Mouse (Mus musculus): ENCODE measurements around the gene Gpnmb. TPM values are rescaled to one million over a fixed set of nuclear protein-coding genes. Genes with fewer than 3 reads are reported as not detected.

The Gpnmb gene
- total RNA-seq, 4 experiments from 2014 or later, result 2.5 to 25.6 (median 6.0) TPM

- no peak for DNase-seq (ENCODE audit: low spot score in 2 of 2)
Measured at GRCm38 (mm10) chr6:49028708-49029107, 7.6 kb upstream of the Gpnmb start.

DNA sequence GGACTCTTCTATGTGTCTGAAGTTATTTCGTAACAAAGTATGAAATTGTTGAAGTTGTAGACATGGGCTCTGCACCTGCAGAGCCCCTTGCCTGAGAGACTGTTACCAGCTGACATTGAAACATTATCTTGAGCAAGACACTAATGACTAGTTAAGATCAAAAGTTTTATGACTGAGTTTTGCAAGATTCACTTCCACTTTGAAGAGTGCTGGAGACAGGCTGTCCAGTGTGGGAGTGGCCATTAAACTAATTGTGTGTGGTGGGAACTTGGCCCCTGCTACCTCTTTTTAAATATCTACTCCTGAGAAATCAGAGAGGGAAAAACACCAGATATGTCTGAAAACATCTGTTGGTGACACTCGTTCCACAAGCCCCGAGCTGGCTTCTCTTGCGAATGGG is 5.1 kb upstream of the Gpnmb start:
- no peak for DNase-seq (ENCODE audit: low spot score in 2 of 2)

DNA sequence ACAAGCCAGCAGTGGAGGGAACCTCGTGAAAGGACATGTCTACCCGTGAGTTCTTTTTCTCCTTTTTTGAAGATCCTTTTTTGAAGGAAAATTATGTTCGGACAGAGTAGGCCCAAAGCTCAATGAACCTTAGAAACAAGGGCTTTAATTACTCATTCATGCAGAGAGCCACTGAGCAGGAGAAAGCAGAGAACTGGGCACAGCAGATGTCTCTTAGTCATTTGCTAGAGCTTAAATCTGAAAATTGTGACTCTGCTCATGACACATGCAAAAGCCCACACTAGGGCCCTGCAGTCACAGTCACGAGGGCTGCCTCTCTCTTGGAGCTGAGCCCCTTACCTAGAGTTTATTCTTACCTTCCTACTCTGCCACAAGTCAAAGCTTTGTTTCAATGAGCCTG is 3.6 kb upstream of the Gpnmb start:
- DNase-seq (ENCODE audit: low spot score in 2 of 2), result peak in 1 of 2 experiments; percentile 18

DNA sequence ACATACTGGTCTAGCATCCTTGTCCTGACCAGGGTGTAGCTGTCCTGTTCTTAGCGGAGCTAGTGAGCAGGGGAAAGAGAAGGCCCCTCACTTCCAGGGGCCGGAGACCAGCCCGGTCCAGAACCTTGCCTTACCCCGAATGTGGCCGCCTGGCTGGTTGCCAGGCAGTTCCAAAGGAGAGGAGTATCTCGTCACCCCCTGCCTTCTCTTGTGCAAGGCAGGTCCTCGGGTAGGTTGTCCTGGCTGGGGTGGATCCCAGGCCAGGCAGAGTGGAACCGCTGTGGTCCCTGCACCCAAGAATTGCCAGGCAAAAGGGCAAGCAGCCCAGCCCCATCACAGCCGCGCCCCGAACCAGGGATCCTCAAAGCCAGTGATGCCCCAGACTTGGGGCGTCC is 919 bp downstream of the Gpnmb start:
- DNase-seq (ENCODE audit: low spot score in 2 of 2), result no peak

DNA sequence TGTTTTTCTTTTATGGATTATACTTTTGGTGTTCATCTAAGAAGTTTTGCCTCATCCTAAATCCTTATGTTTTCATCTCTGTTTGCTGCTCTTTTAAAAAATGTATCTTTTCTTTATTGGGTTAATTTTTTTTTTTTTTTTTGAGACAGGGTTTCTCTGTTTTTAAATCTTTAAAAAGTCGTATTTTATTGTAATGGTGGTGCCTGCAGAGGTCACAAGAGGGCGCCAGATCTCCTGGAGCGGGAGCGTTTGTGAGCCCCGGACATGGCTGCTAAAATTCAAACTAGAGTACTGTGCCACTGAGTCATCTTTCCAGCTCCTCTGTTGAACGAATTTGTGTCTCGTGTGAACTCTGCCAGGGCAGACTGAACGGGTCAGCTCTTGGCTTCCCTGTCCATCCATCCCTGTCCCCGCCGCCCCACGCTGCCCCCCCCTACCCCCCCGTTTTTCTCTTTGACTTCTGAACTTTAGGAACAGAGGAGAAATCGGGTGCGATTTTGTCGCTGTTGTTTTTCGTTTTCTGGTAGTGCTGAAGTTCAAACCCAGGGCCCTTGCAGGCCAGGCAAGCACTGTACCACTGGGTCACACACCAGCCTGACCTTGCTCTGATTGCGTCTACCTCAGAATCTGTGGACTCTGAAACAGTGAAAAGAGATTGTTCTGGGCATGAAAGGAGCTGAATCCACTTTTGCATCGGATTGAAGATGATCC is 3.3 kb downstream of the Gpnmb start:
- peak in 1 of 2 experiments; percentile 12 for DNase-seq (ENCODE audit: low spot score in 2 of 2)

GRCm38 (mm10) chr6:49046502-49046901 is 10.2 kb downstream of the Gpnmb start:
- DNase-seq (ENCODE audit: low spot score in 2 of 2), result no peak

GRCm38 (mm10) chr6:49046976-49047375 is 10.6 kb downstream of the Gpnmb start:
- no peak for DNase-seq (ENCODE audit: low spot score in 2 of 2)

- DNase-seq (ENCODE audit: low spot score in 2 of 2), result no peak
Measured at GRCm38 (mm10) chr6:49047848-49048247, 11.5 kb downstream of the Gpnmb start.

DNA sequence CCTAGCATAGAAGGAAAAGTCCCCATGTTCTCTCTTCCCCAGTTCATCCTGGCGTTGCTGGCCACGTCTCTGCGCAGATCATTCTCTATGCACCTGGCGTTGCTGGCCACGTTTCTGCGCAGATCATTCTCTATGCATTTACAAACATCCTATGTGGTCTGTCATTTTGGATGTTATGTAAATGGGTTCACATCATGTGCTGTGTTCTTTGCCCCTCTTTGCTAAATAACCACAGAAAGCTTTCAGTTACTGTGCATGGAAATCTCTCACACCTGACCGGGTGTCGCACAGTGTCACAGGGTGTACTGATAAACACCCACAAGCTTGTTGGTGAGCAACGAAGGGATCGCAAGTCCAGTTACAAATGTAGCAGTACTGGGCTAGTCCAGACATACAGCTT is 12.0 kb downstream of the Gpnmb start:
- DNase-seq (ENCODE audit: low spot score in 2 of 2), result no peak

DNA sequence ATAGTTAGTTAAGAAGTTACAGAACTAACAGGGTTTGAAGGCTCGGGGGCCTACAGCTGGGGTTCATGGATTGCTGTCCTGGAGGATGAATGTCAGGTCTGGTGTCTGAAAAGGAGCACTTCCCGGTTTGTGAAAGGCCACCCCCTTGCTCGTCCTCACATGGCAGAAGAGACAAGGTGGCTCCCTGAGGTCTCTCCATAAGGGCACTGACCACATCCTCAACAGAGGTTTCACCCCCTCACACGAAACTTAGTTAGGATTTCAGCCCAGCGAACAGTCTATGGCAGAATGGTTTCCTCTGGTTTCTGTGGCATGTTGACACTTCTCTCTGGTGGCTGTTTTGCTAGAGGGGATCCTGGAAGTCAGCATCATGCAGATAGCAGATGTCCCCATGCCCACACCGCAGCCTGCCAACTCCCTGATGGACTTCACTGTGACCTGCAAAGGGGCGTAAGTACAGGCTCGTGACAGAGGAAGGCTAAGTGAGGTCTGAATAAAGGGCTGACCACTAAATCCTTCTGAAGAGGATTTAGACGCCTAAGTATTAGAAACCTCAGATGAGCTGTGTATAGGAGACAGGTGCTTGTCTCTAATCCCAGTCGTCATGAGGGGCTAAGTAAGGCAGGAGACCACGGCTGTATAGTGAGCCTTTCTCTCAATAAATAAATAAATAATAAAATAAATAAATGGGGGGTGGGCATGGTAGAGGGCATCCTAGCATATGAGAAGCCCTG is 14.5 kb downstream of the Gpnmb start:
- no peak for DNase-seq (ENCODE audit: low spot score in 2 of 2)

- DNase-seq (ENCODE audit: low spot score in 2 of 2), result no peak
Measured at GRCm38 (mm10) chr6:49052191-49052590, 15.8 kb downstream of the Gpnmb start.

DNA sequence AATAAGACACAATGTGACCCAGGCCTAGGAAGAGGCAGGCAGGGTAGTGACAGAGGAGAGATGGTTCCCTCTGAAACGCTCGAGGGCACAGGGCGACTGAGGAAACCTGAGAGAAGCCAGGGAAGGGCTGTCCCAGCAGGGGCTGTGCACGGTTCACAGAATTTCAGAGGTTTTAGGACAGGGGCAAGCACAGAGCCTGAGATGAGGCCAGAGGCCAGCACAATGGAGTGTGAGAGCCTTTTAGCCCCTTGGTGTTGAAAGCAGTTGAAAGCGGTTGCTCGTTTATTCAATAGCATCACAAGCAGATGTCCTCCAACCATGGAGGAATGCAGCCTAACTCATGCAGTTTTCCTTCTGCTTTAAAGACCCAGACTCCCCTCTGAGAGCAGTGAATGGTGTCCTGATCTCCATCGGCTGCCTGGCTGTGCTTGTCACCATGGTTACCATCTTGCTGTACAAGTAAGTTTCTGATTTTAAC is 18.9 kb downstream of the Gpnmb start:
- no peak for DNase-seq (ENCODE audit: low spot score in 2 of 2)

GRCm38 (mm10) chr6:49056009-49056408 is 19.7 kb downstream of the Gpnmb start:
- DNase-seq (ENCODE audit: low spot score in 2 of 2), result no peak

GRCm38 (mm10) chr6:49057053-49058021 is 21.0 kb downstream of the Gpnmb start:
- no peak for DNase-seq (ENCODE audit: low spot score in 2 of 2)

- DNase-seq (ENCODE audit: low spot score in 2 of 2), result no peak
Measured at GRCm38 (mm10) chr6:49068361-49068760, 32.0 kb downstream of the Gpnmb start.

DNA sequence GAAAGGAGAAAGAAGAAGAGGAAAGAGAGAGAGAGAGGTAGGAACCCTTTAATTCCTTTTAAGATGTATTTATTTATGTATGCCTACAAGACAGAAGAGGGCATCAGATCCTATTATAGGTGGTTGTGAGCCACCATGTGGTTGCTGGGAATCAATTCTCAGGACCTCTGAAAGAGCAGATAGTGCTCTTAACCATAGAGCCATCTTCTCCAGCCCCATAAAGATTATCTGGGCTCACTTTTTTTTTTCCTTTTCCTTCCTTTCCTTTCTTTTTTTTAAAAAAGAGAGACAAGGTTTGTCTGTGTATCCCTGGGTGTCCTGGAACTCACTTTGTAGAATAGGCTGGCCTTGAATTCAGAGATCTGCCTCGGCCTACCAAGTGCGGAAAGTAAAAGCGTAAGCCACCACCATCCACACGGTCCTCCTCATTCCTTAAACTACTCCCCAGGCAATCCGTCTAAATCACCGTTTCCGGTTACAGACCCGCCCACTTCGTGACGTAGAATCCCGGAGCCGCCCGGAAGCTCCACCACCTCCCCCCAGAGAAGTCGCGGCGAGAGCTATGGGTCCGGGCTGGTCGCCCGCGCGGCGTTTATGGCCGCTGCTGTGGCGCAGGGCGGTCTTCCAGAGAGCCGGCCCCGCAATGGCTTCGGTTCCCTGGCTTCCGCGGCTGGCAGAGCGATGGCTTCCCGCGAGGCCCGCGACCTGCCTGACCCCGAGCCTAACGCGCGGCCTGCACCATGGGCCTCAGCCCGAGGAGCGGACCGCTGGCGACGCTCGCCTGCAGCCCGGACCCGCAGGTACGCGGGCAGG is 37.2 kb downstream of the Gpnmb start, which contains the start of gene Malsu1:
Malsu1 (plus strand) TSS at position 492 of the 813 bp plus-strand sequence.
- peak; percentile 90 to 94 for DNase-seq (ENCODE audit: low spot score in 2 of 2)

- DNase-seq (ENCODE audit: low spot score in 2 of 2), result no peak
Measured at GRCm38 (mm10) chr6:49074117-49074490, 37.8 kb downstream of the Gpnmb start.

GRCm38 (mm10) chr6:49077894-49078293 is 41.5 kb downstream of the Gpnmb start:
- no peak for DNase-seq (ENCODE audit: low spot score in 2 of 2)

GRCm38 (mm10) chr6:49079313-49079712 is 43.0 kb downstream of the Gpnmb start:
- no peak for DNase-seq (ENCODE audit: low spot score in 2 of 2)

GRCm38 (mm10) chr6:49083008-49083407 is 46.7 kb downstream of the Gpnmb start:
- DNase-seq (ENCODE audit: low spot score in 2 of 2), result no peak

- no peak for DNase-seq (ENCODE audit: low spot score in 2 of 2)
Measured at GRCm38 (mm10) chr6:49094968-49095367, 58.6 kb downstream of the Gpnmb start.
